Mouse (Mus musculus): ENCODE measurements around the gene Cav3.

Gene Cav3

DNA sequence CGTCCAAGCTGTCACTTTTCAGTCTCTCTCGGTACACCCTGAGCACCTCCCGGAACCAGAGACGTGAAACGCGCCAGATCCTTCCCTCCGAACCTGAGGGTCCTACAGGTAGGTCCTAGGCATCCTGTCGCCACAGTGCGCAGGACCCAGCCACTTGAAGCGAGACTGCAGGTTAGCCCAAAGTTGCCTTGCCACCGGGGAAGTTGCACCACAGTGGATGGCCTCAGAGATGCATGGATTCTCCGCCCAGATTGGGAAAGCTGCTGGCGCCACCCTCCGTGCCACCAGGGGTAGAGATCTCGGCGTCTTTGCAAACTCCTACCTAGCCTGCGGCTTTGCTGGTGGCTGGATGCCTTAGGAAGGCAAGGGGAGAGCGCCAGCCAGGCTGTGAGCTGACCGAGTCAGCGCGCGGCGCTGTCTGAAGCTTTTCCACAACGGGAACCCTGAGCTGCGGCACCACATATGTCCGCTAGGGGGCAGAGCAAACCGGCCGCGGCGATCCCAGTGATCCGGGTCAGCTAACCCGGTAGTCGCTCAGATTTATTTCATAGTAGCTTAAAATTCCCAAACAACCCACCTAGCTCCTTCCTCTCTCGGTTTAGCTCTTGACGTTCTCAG is 31.4 kb downstream of the Cav3 start:
- ChIA-PET CTCF (interaction anchor here (0.6 to 2.2 kb wide), 36 partner anchors 11 to 704 kb away, joined by 3 to 11 read pairs (median 3); no protein-coding TSS in a partner anchor), POLR2A (interaction anchor here in 3 of 4 experiments (0.6 to 1.7 kb wide), 8 partner anchors 10 to 510 kb away, joined by 3 to 4 read pairs (median 3); no protein-coding TSS in a partner anchor)

- ChIA-PET CTCF (interaction anchor here (0.6 to 2.2 kb wide), 27 partner anchors 11 to 703 kb away, joined by 3 to 11 read pairs (median 4); no protein-coding TSS in a partner anchor), POLR2A (interaction anchor here in 2 of 4 experiments (0.9 to 1.7 kb wide), 3 partner anchors 9 to 509 kb away, joined by 3 to 4 read pairs (median 3); no protein-coding TSS in a partner anchor)
These were observed 32.2 kb downstream of the Cav3 start for GRCm38 (mm10) chr6:112491521-112491920.

GRCm38 (mm10) chr6:112492656-112493055 is 33.4 kb downstream of the Cav3 start:
- POLR2A ChIA-PET, result no interaction called here
- CTCF ChIA-PET, result no interaction called here

DNA sequence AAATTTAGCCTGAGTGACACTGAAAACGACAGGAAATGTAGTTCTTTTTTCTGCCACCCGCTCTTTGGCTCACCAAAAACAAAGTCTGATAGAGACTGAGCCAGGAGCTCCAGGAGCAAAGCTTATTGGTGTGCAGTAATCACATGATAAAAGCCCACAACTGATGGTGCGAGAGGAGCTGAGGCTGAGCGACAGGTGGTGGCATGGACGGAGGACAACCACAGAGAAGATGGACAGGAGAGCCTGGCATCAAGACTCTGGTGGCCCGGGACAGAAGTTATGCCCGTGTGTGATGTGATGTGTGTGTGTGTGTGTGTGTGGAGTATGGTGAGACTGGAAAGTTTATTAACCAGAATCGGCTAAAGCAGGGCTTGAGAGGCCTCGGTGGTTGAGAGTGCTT is 34.1 kb downstream of the Cav3 start:
- ChIA-PET CTCF (no interaction called here), POLR2A (interaction anchor here in 1 of 4 experiments (0.5 kb wide), 1 partner anchor 69 kb away, joined by 3 read pairs; no protein-coding TSS in a partner anchor)

DNA sequence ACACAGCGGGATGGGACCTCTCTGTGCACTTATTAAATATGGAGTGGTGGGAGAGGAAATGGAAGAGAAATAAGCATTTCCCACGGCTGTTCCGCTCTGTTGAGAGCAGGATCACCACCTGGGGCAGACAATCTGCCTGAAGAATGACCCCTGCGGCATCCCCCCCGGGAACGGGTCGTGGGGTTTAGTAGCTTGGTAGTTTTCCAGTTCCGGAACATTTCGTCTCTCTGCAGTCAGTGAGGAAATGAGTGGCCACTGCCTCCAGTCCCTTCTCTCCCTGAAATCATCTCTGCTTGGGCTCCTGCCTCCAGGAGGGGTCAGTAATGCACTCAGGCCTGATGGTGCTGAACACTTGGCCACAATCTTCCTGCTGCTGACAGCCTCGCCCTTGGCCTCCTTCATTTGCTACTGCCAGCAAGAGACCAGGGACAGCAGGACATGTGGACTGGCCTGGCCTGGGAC is 35.3 kb downstream of the Cav3 start:
- ChIA-PET CTCF (no interaction called here), POLR2A (interaction anchor here in 1 of 4 experiments (0.6 kb wide), 1 partner anchor 494 kb away, joined by 4 read pairs; no protein-coding TSS in a partner anchor)

DNA sequence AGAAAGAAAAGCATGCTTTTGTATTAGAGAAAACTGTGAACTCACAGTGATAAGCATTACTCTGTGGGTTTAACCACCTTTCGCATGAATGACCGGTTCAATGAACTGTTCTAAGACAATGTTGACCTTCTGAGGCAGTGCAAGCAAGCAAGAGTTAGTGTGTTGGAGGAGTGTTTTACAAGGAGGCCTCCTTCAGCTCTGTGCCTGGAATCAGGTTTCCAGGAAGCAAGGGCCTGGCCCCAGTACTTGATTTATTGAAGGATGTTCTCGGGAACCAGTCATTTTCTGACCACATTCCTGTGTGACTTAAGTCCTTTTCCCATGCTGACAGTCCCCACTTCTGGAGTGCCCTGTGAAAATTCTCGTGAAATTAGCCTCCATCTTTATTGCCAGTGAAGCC is 35.9 kb downstream of the Cav3 start:
- CTCF ChIA-PET, result no interaction called here
- POLR2A ChIA-PET, result no interaction called here

DNA sequence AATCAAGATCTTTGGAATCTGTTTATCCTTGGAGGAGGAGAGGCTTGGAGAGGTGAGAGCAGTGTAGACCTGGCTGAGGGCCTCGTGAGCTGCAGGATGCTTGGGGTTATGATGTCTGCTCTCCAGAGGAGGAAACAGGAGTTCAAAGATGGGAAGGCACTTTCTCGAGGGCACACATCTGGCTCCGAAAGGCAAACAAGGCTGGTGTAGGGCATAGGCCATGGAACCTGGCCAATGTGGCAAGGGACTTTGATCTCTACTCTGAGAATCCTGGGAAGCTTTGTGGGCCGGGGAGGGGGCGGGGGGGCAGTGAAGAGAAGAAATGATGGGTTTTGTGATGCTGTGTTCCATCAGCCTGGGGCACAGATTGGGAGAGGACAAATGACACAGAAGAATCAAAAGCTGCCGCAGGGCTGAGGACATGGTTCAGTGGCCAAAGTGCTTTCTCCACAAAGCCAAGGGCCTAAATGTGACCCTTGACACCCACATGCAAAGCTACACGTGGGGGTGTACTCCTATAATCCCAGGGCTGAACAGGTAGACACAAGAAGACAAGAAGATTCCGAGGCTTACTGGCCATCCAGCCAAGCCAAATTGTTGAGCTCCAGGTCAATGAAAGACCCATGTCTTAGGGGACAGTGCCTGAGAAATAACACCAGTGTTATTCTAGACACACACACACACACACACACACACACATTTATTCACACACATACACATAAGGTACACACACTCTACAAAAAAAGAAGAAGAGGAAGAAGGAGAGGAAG is 37.2 kb downstream of the Cav3 start:
- CTCF ChIA-PET, result interaction anchor here in 3 of 4 experiments (0.6 to 1.6 kb wide), 4 partner anchors 10 to 204 kb away, joined by 3 to 5 read pairs (median 4); no protein-coding TSS in a partner anchor
- POLR2A ChIA-PET, result no interaction called here

DNA sequence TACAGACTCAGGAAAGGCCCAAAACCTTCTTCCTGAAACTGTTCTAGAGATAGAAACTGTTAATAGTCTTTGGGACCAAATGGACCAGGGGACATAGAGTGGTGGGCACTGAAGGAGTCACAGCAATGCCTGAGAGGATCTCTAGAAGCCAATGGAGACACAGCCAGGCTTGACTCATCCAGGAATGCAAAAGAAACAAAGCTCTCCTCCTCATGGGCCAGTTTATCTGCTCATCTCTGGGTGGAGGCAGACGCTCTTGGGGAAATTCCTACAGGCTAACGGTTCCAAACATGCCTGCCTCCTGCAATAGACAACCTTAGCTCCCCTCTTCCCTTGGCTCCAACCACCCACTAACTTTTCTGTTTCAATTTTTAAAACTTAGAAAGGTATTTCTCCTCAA is 38.2 kb downstream of the Cav3 start:
- CTCF ChIA-PET, result interaction anchor here in 1 of 4 experiments (0.7 kb wide), 1 partner anchor 9 kb away, joined by 3 read pairs; no protein-coding TSS in a partner anchor
- POLR2A ChIA-PET, result no interaction called here

DNA sequence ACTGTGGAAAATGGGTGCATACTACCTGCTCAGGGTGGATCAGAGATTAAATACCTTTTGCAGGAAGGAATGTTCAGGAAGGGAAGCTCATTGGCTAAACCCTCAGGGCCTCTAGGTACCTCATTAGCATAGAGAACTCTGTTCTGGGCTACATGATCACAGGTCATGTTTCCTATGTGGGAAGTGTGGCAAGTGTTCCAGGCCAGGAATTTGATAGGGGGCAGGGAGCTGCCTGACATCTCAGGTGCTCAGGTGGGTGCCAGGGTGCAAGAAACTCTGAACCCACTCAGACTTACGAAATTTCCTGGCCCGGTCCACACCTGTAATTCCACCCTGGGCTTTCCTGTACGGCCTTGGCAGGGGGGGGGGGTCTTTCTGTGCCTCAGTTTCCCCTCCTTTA is 39.4 kb downstream of the Cav3 start:
- ChIA-PET CTCF (no interaction called here), POLR2A (interaction anchor here in 2 of 4 experiments (0.5 to 0.7 kb wide), 2 partner anchors 62 to 107 kb away, joined by 5 to 10 read pairs; no protein-coding TSS in a partner anchor)

GRCm38 (mm10) chr6:112499456-112499855 is 40.2 kb downstream of the Cav3 start:
- POLR2A ChIA-PET, result no interaction called here
- CTCF ChIA-PET, result interaction anchor here in 1 of 4 experiments (0.7 kb wide), 1 partner anchor 162 kb away, joined by 5 read pairs; no protein-coding TSS in a partner anchor

DNA sequence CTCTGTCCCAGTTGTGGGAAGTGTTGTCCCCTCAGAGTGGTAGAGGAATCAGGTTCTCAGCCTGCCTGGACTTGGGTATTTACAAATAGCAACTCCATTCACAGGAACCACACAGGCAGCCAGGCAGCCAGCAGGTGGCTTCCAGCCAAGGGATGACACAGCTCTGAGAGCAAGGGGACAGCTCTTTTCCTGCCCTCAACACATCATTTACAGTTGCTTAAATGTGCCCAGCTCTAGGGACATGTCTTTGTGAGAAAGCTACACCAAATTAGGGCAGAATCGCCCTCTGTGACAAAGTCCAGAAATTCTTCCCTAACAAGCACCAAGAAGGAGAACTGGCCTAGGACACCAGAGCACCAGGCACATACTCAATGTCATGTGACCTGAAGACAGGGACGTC is 41.9 kb downstream of the Cav3 start:
- POLR2A ChIA-PET, result interaction anchor here in 2 of 4 experiments (0.7 to 1.5 kb wide), 2 partner anchors 10 to 22 kb away, joined by 4 to 5 read pairs; no protein-coding TSS in a partner anchor
- CTCF ChIA-PET, result no interaction called here

- ChIA-PET CTCF (interaction anchor here in 1 of 4 experiments (1.4 kb wide), 1 partner anchor 17 kb away, joined by 4 read pairs; no protein-coding TSS in a partner anchor), POLR2A (interaction anchor here in 1 of 4 experiments (1.4 kb wide), 2 partner anchors 20 to 42 kb away, joined by 3 read pairs; no protein-coding TSS in a partner anchor)
These were observed 48.3 kb downstream of the Cav3 start for GRCm38 (mm10) chr6:112507617-112508016.

DNA sequence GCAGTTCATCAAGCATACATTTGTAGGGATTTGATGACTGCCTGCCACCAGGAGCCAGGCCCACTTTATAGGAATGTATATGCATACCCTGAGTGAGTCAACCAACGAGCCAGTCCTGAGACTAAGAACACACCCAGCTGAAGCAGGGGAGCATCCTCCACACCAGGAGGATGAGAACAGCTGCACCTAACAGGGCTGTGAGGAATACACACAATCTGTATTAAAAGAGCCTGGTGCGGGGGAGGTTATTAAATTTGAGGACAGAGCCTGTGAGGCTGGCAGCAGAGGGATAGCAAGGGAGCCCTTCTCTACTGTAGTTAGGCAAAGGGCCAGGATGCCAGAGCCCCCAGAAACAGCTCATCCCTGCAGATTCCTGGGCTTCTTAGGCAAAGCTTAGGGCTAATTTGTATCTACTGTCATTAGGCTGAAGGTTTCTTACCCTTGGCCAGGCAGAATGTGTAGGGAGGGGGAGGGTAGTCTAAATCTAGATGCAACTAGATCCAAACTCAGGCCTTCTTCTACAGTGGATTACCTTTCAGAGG is 50.4 kb downstream of the Cav3 start:
- CTCF ChIA-PET, result interaction anchor here in 1 of 4 experiments (0.7 kb wide), 1 partner anchor 10 kb away, joined by 3 read pairs; no protein-coding TSS in a partner anchor

GRCm38 (mm10) chr6:112510346-112510745 is 51.0 kb downstream of the Cav3 start:
- CTCF ChIA-PET, result interaction anchor here in 1 of 4 experiments (0.7 kb wide), 1 partner anchor 10 kb away, joined by 3 read pairs; no protein-coding TSS in a partner anchor
- POLR2A ChIA-PET, result no interaction called here

More for the DNA sequence above, 50.4 kb downstream of the Cav3 start:
- POLR2A ChIA-PET, result no interaction called here

- POLR2A ChIA-PET, result no interaction called here
- CTCF ChIA-PET, result interaction anchor here in 1 of 4 experiments (1.4 kb wide), 1 partner anchor 24 kb away, joined by 3 read pairs; no protein-coding TSS in a partner anchor
These were observed 55.3 kb downstream of the Cav3 start for GRCm38 (mm10) chr6:112514591-112514990.

DNA sequence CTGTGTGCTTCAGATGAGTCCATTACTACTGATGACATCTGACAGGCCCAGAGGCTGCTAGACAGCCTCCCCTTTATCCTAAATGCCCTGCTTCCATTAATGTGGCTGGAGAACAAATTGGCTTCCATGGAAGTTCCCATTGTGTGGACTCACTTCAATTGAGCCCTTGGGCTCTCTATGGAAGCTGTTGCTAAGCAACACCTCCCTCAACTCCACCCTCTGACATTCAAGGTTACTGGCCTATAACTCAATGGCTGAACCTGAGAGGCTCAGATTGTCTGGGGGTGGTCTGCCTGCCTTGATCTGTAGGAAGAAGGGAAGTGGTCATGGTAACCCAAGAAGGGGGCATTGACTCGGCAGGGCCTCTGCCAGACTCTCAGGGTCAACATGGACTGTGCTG is 57.2 kb downstream of the Cav3 start:
- ChIA-PET POLR2A (no interaction called here), CTCF (no interaction called here)

GRCm38 (mm10) chr6:112517572-112517971 is 58.3 kb downstream of the Cav3 start:
- ChIA-PET CTCF (no interaction called here), POLR2A (interaction anchor here in 1 of 4 experiments (0.6 kb wide), 1 partner anchor 654 kb away, joined by 4 read pairs; no protein-coding TSS in a partner anchor)

GRCm38 (mm10) chr6:112517991-112518390 is 58.7 kb downstream of the Cav3 start:
- ChIA-PET CTCF (no interaction called here), POLR2A (interaction anchor here in 1 of 4 experiments (0.6 kb wide), 1 partner anchor 655 kb away, joined by 4 read pairs; no protein-coding TSS in a partner anchor)

Measured in embryonic stem cell, embryonic (primary cell).